Mouse (Mus musculus): Measurements from ENCODE around the gene Dnajc30.

The Dnajc30 gene

GRCm38 (mm10) chr5:135107521-135108501, 43.8 kb downstream of the Dnajc30 start:
- in situ Hi-C loops (cut with MboI, MseI): loop anchor here (5.0 to 10.0 kb wide), 2 partner anchors 91 to 1427 kb away; no protein-coding TSS in a partner anchor

DNA sequence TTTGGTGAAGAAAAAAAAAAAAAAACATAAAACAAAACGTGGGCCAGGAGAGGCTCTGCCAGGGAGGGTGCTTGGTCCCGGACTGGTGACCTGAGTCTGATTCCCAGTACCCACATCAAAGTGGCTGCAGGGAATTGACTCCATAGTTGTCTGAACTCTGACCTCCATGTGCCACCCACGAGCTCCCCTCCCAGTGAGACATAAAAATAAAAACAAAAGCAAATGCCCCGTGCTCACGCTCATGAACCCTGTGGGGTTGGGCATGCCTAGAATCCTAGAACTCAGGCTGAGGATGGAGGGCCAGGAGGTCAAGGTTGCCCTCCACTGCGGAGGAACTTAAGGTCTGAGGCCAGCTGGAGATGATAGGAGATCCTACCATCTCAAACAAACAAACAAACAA, 45.0 kb downstream of the Dnajc30 start:
- in situ Hi-C loops (cut with MboI, MseI): loop anchor here (5.0 to 10.0 kb wide), 2 partner anchors 92 to 1426 kb away; no protein-coding TSS in a partner anchor

DNA sequence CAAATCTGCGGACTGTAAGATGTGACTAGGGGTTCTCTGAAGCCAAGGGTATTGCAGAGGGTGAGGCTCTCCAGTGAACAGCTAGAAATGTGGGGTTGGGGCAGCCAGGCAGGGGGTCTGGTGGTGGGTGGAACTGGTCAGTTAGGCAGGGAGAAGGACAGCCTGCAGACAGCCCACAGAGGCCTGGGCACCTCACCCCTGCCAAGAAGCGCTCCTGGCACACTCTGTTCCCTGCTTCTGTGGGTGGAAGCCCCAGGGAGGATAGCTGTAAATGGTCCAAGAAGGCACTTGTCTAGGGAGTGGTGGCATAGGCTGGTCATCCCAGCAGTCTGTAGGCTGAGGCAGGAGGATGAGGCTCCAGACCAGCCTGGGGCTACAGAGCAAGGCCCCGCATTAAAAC, 45.4 kb downstream of the Dnajc30 start:
- in situ Hi-C loops (cut with MboI, MseI): loop anchor here (5.0 to 10.0 kb wide), 2 partner anchors 92 to 1425 kb away; no protein-coding TSS in a partner anchor

DNA sequence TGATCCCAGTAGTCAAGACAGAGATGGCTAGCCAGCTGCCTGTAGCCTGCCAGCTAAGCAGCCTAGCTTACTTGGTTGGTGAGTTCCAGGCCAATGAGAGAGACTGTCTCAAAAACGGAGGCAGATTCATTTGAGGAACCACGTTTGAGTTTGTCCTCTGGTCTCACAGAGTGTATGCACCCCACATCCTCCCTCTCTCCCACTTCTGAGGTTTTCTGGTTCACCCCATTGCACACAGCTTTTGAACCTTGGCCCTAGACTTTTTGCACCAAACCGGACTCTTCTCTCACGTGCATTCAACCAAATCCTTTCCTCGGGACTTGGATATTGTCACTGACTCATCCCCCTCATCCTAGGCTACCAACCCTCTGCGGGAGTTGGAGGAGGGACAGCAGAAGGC, 46.0 kb downstream of the Dnajc30 start:
- in situ Hi-C loops (cut with MboI, MseI): loop anchor here (5.0 to 10.0 kb wide), 4 partner anchors 93 to 1425 kb away; partner anchors contain the start of gene Nsun5 (in 1 of the 2)

DNA sequence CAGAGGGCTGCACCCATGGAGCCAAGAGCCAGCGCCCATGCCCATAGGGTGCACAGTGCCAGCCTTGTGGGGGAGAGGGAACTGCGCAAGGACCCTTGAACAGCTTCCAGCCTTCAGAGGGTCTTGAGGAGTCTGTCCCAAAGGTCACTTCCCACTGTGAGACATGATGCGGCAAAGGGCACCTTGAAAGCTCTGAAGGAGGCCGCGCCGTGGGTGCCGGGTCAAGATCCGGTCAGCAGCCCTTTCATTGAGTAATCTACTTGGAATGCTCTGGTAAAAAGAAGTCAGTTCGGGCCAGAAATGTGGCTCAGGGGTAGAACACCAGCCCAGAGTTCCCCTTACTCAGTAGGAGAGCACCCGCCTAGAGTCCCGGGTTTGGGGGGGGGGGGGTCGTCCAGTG, 49.8 kb downstream of the Dnajc30 start:
- in situ Hi-C loops (cut with MboI, MseI): loop anchor here in 1 of 2 experiments (10.0 kb wide), 2 partner anchors 189 to 251 kb away; partner anchors contain the start of gene Nsun5

DNA sequence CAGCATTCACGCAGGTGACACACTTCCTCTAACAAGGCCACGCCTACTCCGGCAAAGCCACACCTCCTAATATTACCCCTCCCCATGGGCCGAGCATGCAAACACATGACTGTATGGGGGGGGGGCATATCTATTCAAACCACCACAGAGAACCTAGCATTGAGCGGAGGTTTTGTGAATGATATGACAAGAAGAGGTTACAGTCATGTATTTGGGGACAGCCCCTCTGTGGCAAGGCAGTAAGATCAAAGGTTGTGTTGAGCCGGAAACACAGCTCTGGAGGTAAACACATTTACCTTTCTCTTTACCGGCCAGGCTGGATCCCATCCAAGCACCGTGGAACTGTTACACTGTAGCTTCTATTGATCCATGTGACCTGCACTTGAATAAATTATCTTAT, 51.2 kb downstream of the Dnajc30 start:
- in situ Hi-C loops (cut with MboI, MseI): loop anchor here (5.0 to 10.0 kb wide), 4 partner anchors 72 to 250 kb away; partner anchors contain the start of genes Baz1b (in 1 of the 2) and Nsun5 (in 1 of the 2)
